Mouse (Mus musculus) ES-E14 (cell line): ENCODE results near the gene Fhod1. TPM values are rescaled to one million over a fixed set of nuclear protein-coding genes. Genes with fewer than 3 reads are reported as not detected.
A peak's percentile ranks its signal among the peaks of the same experiment; 100 is the strongest.

Experiments
- DNase-seq: peaks from one replicate; pipeline ENCODE4 v3.0.0-alpha.2; 2013; ENCODE audit warnings: low read depth, low spot score
- H3K27ac ChIP-seq: 2 replicates; pipeline ENCODE4 v1.5.1; 2012; ENCODE audit warnings: low read depth, mild to moderate bottlenecking, low read length, moderate library complexity, mixed read lengths; ENCODE audit not compliant: poor library complexity, insufficient read depth, severe bottlenecking
- H3K36me3 ChIP-seq: 2 replicates; pipeline ENCODE4 v1.6.1; 2012; ENCODE audit warnings: mild to moderate bottlenecking, low read length, moderate library complexity, mixed read lengths; ENCODE audit not compliant: control insufficient read depth, poor library complexity, insufficient read depth, severe bottlenecking
- H3K4me1 ChIP-seq, 2 experiments: fragments of 150-350 bp in 1 of 2; sonication (generic) in 1 of 2; 2 replicates each; pipeline ENCODE4 v1.6.1; 2012; ENCODE audit warnings: low read length in 2 of 2, mild to moderate bottlenecking in 1 of 2, mixed read lengths in 1 of 2; ENCODE audit not compliant: control insufficient read depth in 2 of 2, insufficient read depth in 2 of 2, poor library complexity in 1 of 2
- H3K4me3 ChIP-seq, 2 experiments: fragments of 150-350 bp in 1 of 2; sonication (generic) in 1 of 2; 2 replicates each; pipeline ENCODE4 v1.5.1; 2012; ENCODE audit warnings: low read length in 2 of 2, low read depth in 1 of 2, mild to moderate bottlenecking in 1 of 2, mixed read lengths in 1 of 2; ENCODE audit not compliant: insufficient read depth in 1 of 2, poor library complexity in 1 of 2, severe bottlenecking in 1 of 2
- H3K9ac ChIP-seq: 2 replicates; pipeline ENCODE4 v1.6.1; 2012; ENCODE audit warnings: low read depth, mild to moderate bottlenecking, low read length, mixed read lengths; ENCODE audit not compliant: poor library complexity, insufficient read depth, severe bottlenecking
- H3K9me3 ChIP-seq: fragments of 150-350 bp; sonication (generic); 2 replicates; pipeline ENCODE4 v1.6.1; 2012; ENCODE audit warnings: low read depth, mild to moderate bottlenecking, low read length; ENCODE audit not compliant: control insufficient read depth, insufficient read depth
- CHD2 ChIP-seq: IDR thresholded peaks from 2 replicates; pipeline ENCODE4 v1.6.1; 2014; ENCODE audit warnings: mild to moderate bottlenecking, low read depth, low read length, inconsistent platforms
- HCFC1 ChIP-seq: IDR thresholded peaks from 2 replicates; pipeline ENCODE4 v1.6.1; 2012; ENCODE audit warnings: low read length, inconsistent platforms, borderline replicate concordance; ENCODE audit not compliant: insufficient read depth
- MAFK ChIP-seq: IDR thresholded peaks from 2 replicates; pipeline ENCODE4 v1.6.1; 2014; ENCODE audit warnings: mild to moderate bottlenecking, low read depth, low read length, inconsistent platforms; ENCODE audit not compliant: insufficient read depth
- ZC3H11A ChIP-seq: IDR thresholded peaks from 2 replicates; pipeline ENCODE4 v1.6.1; 2012; ENCODE audit warnings: low read depth, mild to moderate bottlenecking, inconsistent platforms, low read length, borderline replicate concordance
- ZNF384 ChIP-seq: IDR thresholded peaks from 2 replicates; pipeline ENCODE4 v1.6.1; 2012; ENCODE audit warnings: low read depth, low read length, inconsistent platforms
- in situ Hi-C, 2 experiments: fragments of 600-800 bp; cut with MboI; formaldehyde crosslinking; loops; one replicate each; pipeline ENCODE4 v1.15.1; 2025; ENCODE audit warnings: low sequenced_read_pairs in 2 of 2, inconsistent platforms in 1 of 2; ENCODE audit not compliant: unreplicated experiment in 2 of 2
- total RNA-seq: library from RNA; depleted of rRNA; stranded (reverse); fragments of 300-350 nt; gene quantifications from 2 replicates; pipeline ENCODE4 v1.2.3, GENCODE M21; 2012

The Fhod1 gene
- total RNA-seq, 1 experiment = 9.1 TPM

DNA sequence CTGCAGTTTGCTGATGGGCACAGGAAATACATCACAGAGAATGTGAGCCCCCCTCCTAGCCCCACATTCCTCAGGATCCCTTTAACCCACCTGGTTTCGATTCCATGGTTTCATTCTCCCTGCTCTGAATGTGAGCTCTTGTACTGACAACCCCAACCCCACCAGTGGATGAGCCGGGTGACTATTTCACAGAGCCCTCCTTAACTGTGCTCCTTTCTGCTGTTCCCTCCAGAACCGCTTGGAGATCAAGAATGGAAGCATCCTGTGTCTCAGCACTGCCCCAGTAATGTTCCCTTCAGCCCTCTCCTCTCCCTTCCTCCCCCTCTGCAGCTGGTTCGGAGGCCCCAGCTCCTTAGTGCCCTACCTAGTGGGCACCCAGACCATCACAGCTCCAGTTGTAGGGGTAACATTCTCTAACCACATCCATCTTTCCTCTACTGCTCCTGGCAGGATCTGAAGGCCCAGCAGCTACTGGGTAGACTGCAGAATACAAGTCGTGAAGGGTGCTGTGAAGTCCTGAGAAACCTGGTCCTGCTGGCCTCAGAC is 41.5 kb downstream of the Fhod1 start:
- in situ Hi-C loops = no loop called here
- H3K36me3 ChIP-seq = peaks cover 49% of the 10 kb centered on the region
- peak overlapping the region; percentile 78 for H3K9ac ChIP-seq
- H3K9me3 ChIP-seq = no peaks in the 10 kb centered on the region
- H3K4me1 ChIP-seq = peaks cover 0 to 15% of the 10 kb centered on the region in 2 experiments; a peak in 2 of 4 replicates
- no peak overlapping the region for H3K27ac ChIP-seq
- peak overlapping the region; percentile 71 to 81; a peak in 2 of 4 replicates for H3K4me3 ChIP-seq
- no peak for DNase-seq
- TF ChIP-seq CHD2 (no peak), MAFK (no peak), ZNF384 (no peak), HCFC1 (no peak), ZC3H11A (no peak)

DNA sequence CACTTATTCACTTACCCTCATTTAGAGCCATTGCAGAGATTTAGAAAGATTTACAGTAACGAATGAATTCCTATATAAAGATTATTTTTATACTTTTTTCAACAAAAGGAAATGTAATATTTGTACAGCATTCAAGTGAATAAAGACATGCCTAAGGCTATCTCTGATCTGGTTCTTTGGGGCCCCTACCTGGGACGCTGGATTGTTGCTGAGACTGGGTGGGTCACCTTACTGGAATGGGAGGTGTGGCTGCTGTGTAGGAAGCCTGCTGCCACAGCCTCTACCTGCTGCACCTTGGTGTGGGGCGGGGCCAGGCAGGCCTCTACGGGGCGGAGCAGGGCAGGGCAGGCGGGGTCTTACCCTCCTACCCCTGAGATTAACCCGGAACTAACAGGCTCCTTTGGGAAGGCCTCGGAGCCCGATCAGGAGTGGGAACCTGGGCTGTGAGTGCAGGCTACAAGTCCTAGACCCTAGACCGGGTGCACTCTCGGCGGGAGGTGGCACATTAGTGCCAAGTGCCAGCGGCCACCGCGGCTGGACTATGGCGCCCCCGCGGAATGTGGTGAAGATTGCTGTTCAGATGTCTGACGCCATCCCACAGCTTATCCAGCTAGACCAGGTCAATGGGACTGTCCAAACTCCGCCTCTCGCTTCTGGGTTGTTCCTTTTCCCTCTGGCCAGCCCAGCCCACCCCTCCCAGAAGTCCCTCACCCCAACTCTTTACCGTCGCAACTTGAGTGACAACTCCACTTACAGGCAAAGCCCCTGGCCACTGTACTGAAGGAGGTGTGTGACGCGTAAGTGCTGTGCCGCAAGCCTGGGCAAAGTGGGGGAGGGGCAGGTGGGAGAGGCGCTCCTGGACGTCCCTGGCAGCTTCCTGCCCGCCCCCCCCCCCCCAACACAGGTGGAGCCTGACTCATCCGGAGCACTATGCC is 42.3 kb downstream of the Fhod1 start, which contains the start of gene Elmo3:
Gene Elmo3, plus strand, starts transcription at position 391 of the 935 bp plus-strand sequence.
- Histone ChIP-seq H3K9ac (peak within 1 kb of the TSS; percentile 78), H3K4me1 (peaks cover 0 to 15% of the 10 kb centered on the region in 2 experiments; a peak in 2 of 4 replicates), H3K36me3 (peaks cover 55% of the 10 kb centered on the region), H3K27ac (peak within 1 kb of the TSS; percentile 54), H3K4me3 (peak within 1 kb of the TSS; percentile 71 to 81), H3K9me3 (no peaks in the 10 kb centered on the region)
- in situ Hi-C loops = no loop called here
- no peak for DNase-seq
- TF ChIP-seq MAFK = no peak
- no peak; the same call in 1 of the 2 replicates for TF ChIP-seq CHD2
- TF ChIP-seq HCFC1 = 0 out of 2 replicates have a peak, but pooled peaks have one; percentile 32
- no peak for TF ChIP-seq ZNF384
- TF ChIP-seq ZC3H11A = no peak

DNA sequence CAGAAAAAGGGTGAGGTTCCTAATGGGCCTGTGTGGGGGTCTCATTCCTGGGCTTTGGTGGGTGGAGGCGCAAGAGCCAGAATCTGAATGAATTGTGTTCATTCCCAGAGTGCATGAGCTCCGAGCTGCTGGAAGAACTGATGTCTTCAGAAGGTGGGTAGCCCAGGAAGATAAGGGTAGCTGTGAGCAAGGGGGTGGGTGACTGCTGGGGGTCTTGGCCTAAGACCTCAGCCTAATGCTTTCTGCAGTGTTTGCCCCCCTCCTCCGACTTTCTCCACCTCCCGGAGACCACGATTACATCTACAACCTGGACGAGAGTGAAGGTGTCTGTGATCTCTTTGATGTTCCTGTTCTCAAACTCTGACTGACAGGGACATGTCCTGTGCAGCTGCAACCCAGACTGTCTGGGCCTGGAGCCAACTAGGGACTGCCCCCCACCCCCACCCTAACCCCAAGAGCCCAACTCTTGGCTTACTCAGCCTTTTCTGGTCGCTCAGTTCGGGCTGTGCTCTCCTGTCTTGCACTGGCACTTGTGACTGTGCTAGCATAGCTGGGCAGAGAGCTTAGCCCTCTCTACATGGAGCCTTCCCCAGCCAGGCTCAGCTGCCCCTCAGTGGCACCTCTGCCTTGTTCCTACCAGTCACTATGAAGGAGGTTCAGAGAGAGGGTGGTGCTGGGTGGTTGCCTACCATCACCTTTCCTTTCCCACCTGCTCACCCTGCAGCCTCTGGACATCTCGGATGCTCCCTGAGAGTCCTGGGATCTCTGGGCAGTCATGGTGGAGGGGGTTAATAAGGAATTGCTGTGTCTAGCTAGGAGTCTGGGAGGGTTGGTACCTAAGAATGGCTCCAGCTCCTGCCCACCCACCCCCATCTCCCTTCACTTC is 43.2 kb downstream of the Fhod1 start:
- no peak overlapping the region for H3K9ac ChIP-seq
- in situ Hi-C loops = no loop called here
- no peak for DNase-seq
- H3K9me3 ChIP-seq = no peaks in the 10 kb centered on the region
- H3K4me3 ChIP-seq = no peak overlapping the region
- TF ChIP-seq ZNF384 (no peak), ZC3H11A (no peak), CHD2 (no peak), HCFC1 (no peak), MAFK (no peak)
- H3K27ac ChIP-seq = peak overlapping the region; percentile 47; the same call in 1 of the 2 replicates
- H3K36me3 ChIP-seq = peaks cover 62% of the 10 kb centered on the region
- peaks cover 0 to 18% of the 10 kb centered on the region in 2 experiments; a peak in 2 of 4 replicates for H3K4me1 ChIP-seq

DNA sequence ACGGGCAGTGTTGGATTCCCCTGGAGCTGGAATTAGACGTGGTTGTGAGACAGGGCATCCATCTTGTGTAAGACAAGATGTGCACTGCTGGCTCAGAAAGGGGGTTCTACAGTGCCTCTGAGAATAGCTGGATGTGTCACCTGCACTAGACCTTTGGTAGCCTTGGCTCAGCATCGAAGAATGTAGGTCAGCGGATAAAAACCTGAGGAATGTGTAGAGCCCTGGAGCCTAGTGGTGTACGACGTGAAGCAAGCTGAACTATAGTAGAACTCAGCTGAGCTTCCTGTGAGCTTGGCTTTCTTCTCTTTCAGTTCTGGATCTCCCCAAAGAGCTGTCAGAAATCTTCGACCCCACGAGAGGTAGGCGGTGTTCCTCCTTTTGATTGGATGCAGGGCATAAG is 43.9 kb downstream of the Fhod1 start:
- TF ChIP-seq HCFC1 = no peak
- TF ChIP-seq ZC3H11A = no peak
- TF ChIP-seq ZNF384 = no peak
- TF ChIP-seq MAFK = no peak
- TF ChIP-seq CHD2 = no peak
- no peak overlapping the region for H3K9ac ChIP-seq
- in situ Hi-C loops = no loop called here
- H3K4me3 ChIP-seq = no peak overlapping the region
- H3K4me1 ChIP-seq = peaks cover 0 to 18% of the 10 kb centered on the region in 2 experiments; a peak in 2 of 4 replicates
- DNase-seq = no peak
- H3K36me3 ChIP-seq = peaks cover 62% of the 10 kb centered on the region
- H3K9me3 ChIP-seq = no peaks in the 10 kb centered on the region
- H3K27ac ChIP-seq = peak overlapping the region; percentile 27; the same call in 1 of the 2 replicates
